Mouse (Mus musculus) stomach, postnatal 0 days (tissue): ENCODE measurements around the gene Arx.

Source experiments
- CTCF ChIP-seq: IDR thresholded peaks from 2 replicates; pipeline ENCODE4 v1.5.1; 2016; ENCODE audit warnings: antibody characterized with exemption, low read depth, mild to moderate bottlenecking, moderate library complexity
- EP300 ChIP-seq: optimal IDR thresholded peaks from 2 replicates; pipeline ENCODE3; 2016; ENCODE audit warnings: antibody characterized with exemption

DNA sequence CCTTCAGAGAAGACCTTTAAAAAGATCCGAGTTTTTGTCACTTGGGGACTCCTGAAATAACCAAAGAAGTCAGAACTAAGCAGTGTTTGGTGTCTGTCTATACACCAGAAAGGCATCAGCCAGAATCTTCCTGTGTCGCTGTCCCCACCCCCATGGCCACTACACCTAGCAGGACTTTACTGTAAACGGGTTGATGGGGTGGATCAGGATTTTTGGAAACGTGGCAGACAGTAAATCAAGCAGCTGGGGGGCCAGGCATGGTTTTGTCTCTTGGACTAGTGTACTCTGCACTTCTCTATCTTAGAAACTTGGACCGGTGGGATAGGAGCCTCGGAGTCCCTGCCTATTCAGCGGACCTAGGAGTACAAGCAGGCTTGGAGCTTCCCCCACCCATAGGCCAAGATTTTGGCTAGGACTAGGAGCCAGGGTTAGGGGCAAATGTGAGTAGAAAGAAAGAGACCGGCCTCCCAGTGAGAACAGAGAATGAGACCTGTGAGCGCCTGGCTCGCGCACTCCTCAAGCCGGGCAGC is 3.7 kb downstream of the Arx start:
- TF ChIP-seq CTCF (no peak), EP300 (no peak)
